Mouse (Mus musculus) 416B (cell line): ENCODE results near the gene Col16a1.

Experiments used
- DNase-seq: peaks from one replicate; pipeline ENCODE4 v3.0.0; 2011; ENCODE audit warnings: low read depth

Col16a1 gene

DNA sequence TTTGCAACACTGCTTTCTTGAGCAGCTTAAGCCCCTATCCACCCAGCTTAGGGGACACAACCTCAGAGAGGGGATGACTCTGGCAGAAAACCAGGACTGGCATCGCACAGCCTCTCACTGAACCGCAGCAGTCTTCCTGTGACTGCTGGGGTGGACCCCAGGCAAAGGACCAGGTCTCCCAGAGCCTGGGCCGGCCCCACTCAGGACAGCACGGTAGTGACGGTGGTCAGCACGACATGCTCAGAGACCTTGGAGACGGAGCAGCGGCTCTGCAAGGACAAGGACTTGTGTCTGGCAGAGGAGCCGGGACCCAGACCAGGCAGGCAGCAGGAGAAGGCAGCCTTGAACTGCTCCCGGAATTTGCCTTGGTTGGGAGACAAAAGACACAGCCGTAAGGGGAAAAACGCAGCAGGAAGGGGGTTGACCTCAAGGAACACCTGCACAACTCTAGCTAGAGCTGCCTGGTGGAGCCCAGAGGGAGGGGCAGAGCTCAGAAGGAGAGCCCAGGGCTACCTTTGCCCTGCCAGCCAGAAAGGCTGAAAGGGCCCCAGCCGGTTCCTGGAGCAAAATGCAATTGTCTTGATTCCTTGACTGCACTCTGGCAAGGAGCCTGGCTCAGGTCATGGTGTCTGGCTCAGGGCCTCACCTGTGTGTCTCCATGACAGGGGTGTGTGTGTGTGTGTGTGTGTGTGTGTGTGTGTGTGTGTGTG lies 83.2 kb downstream of the Col16a1 start:
- no peak for DNase-seq

GRCm38 (mm10) chr4:130131448-130132105 lies 83.9 kb downstream of the Col16a1 start:
- no peak for DNase-seq

GRCm38 (mm10) chr4:130133399-130133798 lies 85.8 kb downstream of the Col16a1 start:
- no peak for DNase-seq

GRCm38 (mm10) chr4:130138441-130139213 lies 91.0 kb downstream of the Col16a1 start:
- DNase-seq, result peak; percentile 48

DNA sequence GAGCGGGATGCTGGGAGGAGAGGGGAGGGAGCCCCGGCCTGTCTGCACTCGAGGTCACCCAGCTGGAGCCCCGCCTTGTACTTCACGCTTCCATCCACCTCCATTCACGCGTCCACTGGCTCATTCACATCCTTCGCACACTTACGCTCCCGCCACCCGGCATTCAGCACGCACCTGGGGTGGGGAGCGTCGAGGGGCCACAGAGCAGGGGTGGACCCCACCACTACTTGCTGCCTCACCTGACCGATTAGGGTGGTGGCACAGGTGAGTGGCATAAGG lies 91.5 kb downstream of the Col16a1 start, which contains the start of gene Hcrtr1:
Hcrtr1 (minus strand) TSS at position 146 of the 279 bp plus-strand sequence.
- DNase-seq, result no peak

DNA sequence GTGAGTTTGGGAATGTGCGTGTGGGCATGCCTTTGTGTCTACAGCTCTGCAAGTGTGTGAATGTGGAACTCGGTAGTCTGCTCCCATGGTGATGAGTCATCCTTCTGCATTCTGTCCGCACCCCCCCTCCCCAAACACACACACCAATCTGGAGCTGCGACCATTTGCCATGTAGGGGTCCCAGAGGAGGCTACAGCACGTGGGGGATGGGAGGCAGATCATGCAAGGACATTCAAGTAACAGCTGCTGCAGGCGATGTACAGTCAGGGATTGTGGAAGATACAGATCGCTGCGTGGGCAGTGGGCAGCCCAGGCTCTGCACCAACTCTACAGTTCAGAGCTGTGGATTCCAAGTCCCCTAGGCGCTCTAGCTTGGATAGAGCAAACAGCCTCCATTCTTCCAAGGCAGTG lies 93.4 kb downstream of the Col16a1 start:
- DNase-seq, result no peak

DNA sequence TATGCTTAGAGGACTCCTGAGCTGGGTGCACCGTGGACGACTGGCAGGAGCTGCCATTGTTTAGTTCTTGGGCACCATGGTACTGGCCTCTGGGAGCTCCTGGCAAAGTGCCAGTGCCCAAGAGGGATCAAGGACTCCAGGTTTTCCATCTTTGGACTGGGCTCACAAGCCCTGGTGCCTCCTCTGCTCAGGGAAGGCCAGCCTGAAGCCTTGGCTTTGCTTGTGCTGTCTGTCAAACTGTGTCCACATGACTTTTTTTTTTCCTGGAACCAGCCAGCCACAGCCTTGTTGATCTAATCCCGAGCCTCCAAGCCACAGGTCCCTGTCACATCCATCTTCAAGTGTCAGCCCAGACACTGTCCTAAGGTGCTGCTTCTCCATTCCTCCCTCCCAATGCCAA lies 94.1 kb downstream of the Col16a1 start:
- no peak for DNase-seq

DNA sequence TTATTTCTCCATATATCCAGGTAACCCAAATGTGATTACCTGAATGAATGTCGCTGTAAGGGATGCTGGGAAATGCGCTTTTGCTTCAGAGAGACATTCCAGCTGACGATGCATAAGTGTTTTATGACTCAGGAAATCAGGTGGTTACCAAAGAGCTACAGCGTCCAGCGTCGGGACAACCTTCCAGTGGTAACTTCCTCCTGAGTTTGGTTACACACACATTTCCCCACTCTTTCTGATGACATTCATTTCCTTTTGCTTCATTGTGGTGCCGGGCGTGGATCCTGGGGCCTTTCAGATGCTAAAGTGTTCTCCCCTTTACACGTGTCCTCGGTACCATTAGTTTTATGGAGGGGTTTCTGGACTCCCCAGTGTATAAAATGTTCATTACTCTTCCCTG lies 100.8 kb downstream of the Col16a1 start:
- peak; percentile 70 for DNase-seq
